7 mouse cellular contexts compared by ENCODE assay signal in genomic region chr6:54272556-54273378, GRCm38 (mm10). TPM values are rescaled to one million over a fixed set of nuclear protein-coding genes. Genes with fewer than 3 reads are reported as not detected.
A peak's percentile ranks its signal among the peaks of the same experiment; 100 is the strongest.
DNase-seq lines count a peak whose midpoint lies in the region; ATAC-seq and TF ChIP-seq lines count a peak whose summit lies in the region.

No protein-coding gene starts in this region.

- H3K27ac ChIP-seq in kidney, embryonic 15.5 days: 0 out of 2 replicates have a peak overlapping the region, but pooled peaks have one; percentile 34
- peak overlapping the region; percentile 11; the same call in 1 of the 2 replicates for H3K27ac ChIP-seq in stomach, embryonic 14.5 days (ENCODE audit: low read length)
- no peak overlapping the region for H3K27ac ChIP-seq in stomach, postnatal 0 days (replicated peaks)

- no peak for ATAC-seq in kidney, embryonic 15.5 days (replicated peaks; ENCODE audit: low FRiP score)
- peak; percentile 72; the same call in 1 of the 2 replicates for ATAC-seq in stomach, embryonic 14.5 days (ENCODE audit: insufficient number of reproducible peaks, insufficient read depth, low FRiP score, low read depth)
- no peak for ATAC-seq in stomach, postnatal 0 days (ENCODE audit: low FRiP score, low TSS enrichment)

- no peak for DNase-seq in kidney, postnatal 25 days
- DNase-seq in stomach, postnatal 0 days (ENCODE audit: low spot score): no peak
- DNase-seq in layer of hippocampus, adult 9-11 months: peak; percentile 69
- no peak for DNase-seq in adrenal gland, postnatal 25 days
- no peak for DNase-seq in natural killer cell, adult 2 months (ENCODE audit: low spot score in 2 of 2)

- WGBS in kidney, embryonic 15.5 days: 57% methylated on average over 14 of the region's 14 CpGs
- WGBS in stomach, embryonic 14.5 days: 51% methylated on average over 14 of the region's 14 CpGs
- 57% methylated on average over 14 of the region's 14 CpGs for WGBS in stomach, postnatal 0 days

- H3K4me3 ChIP-seq in kidney, embryonic 15.5 days (replicated peaks): no peak overlapping the region
- H3K4me3 ChIP-seq in stomach, embryonic 14.5 days (ENCODE audit: low read depth, low read length): no peak overlapping the region
- H3K4me3 ChIP-seq in stomach, postnatal 0 days (ENCODE audit: low read depth, low read length): no peak overlapping the region

- H3K9me3 ChIP-seq in kidney, embryonic 15.5 days (replicated peaks): no peaks in the 10 kb centered on the region
- no peaks in the 10 kb centered on the region for H3K9me3 ChIP-seq in stomach, embryonic 14.5 days (ENCODE audit: control insufficient read depth, low read depth, low read length)
- no peaks in the 10 kb centered on the region for H3K9me3 ChIP-seq in stomach, postnatal 0 days (ENCODE audit: control insufficient read depth, low read length)

- 0 out of 2 replicates have a peak overlapping the region, but pooled peaks have one; percentile 4 for H3K4me2 ChIP-seq in kidney, embryonic 15.5 days
- H3K4me2 ChIP-seq in stomach, embryonic 14.5 days (replicated peaks; ENCODE audit: low read depth, low read length): peak overlapping the region; percentile 8; the same call in 1 of the 2 replicates
- no peak overlapping the region for H3K4me2 ChIP-seq in stomach, postnatal 0 days (replicated peaks; ENCODE audit: low read depth)

- no peaks in the 10 kb centered on the region for H3K36me3 ChIP-seq in kidney, embryonic 15.5 days
- H3K36me3 ChIP-seq in stomach, embryonic 14.5 days (ENCODE audit: control insufficient read depth, insufficient read depth, low read length): no peaks in the 10 kb centered on the region
- no peaks in the 10 kb centered on the region for H3K36me3 ChIP-seq in stomach, postnatal 0 days (ENCODE audit: control insufficient read depth, insufficient read depth, low read length)

- H3K27me3 ChIP-seq in kidney, embryonic 15.5 days: peaks cover 6% of the 10 kb centered on the region
- H3K27me3 ChIP-seq in stomach, embryonic 14.5 days (ENCODE audit: control insufficient read depth, insufficient read depth, low read length): no peaks in the 10 kb centered on the region
- H3K27me3 ChIP-seq in stomach, postnatal 0 days (ENCODE audit: control insufficient read depth, insufficient read depth, low read length): no peaks in the 10 kb centered on the region

- no peak for TF ChIP-seq CTCF in stomach, postnatal 0 days (IDR thresholded peaks at IDR 0.05; ENCODE audit: low read depth)

- no peak for TF ChIP-seq EP300 in stomach, postnatal 0 days (optimal IDR thresholded peaks at IDR 0.05)

- H3K9ac ChIP-seq in kidney, embryonic 15.5 days: no peak overlapping the region
- H3K9ac ChIP-seq in stomach, embryonic 14.5 days (replicated peaks; ENCODE audit: low read depth, low read length): no peak overlapping the region
- H3K9ac ChIP-seq in stomach, postnatal 0 days (ENCODE audit: low read length): no peak overlapping the region

- H3K4me1 ChIP-seq in kidney, embryonic 15.5 days: peaks cover 25% of the 10 kb centered on the region
- H3K4me1 ChIP-seq in stomach, embryonic 14.5 days (ENCODE audit: control insufficient read depth, insufficient read depth, low read length): peaks cover 13% of the 10 kb centered on the region
- H3K4me1 ChIP-seq in stomach, postnatal 0 days (replicated peaks; ENCODE audit: control insufficient read depth, insufficient read depth): no peaks in the 10 kb centered on the region

RNA-seq across cellular contexts. Expression of gene Prr15, which starts 52.9 kb away (rescaled TPM):
- polyA plus RNA-seq in kidney, embryonic 15.5 days (2015; fragmentation: Nextera tagmentation; extraction: Ambion mirVana): 7.3 TPM in 2 replicates
- 11.2 and 11.6 TPM in 2 replicates for polyA plus RNA-seq in stomach, embryonic 14.5 days (2014; fragmentation: Nextera tagmentation; extraction: Ambion mirVana)
- 6.9 and 8.2 TPM in 2 replicates for polyA plus RNA-seq in stomach, postnatal 0 days (2015; fragmentation: Nextera tagmentation; extraction: Ambion mirVana)
- 2.9 and 3.2 TPM in 2 replicates for total RNA-seq in adrenal gland, postnatal 25 days (2021)
